Mouse (Mus musculus): Measurements from ENCODE around the gene Emp2. TPM values are rescaled to one million over a fixed set of nuclear protein-coding genes. Genes with fewer than 3 reads are reported as not detected.
A peak's percentile ranks its signal among the peaks of the same experiment; 100 is the strongest.

Gene Emp2
- polyA plus RNA-seq, 1 experiment, result 22.3 TPM

DNA sequence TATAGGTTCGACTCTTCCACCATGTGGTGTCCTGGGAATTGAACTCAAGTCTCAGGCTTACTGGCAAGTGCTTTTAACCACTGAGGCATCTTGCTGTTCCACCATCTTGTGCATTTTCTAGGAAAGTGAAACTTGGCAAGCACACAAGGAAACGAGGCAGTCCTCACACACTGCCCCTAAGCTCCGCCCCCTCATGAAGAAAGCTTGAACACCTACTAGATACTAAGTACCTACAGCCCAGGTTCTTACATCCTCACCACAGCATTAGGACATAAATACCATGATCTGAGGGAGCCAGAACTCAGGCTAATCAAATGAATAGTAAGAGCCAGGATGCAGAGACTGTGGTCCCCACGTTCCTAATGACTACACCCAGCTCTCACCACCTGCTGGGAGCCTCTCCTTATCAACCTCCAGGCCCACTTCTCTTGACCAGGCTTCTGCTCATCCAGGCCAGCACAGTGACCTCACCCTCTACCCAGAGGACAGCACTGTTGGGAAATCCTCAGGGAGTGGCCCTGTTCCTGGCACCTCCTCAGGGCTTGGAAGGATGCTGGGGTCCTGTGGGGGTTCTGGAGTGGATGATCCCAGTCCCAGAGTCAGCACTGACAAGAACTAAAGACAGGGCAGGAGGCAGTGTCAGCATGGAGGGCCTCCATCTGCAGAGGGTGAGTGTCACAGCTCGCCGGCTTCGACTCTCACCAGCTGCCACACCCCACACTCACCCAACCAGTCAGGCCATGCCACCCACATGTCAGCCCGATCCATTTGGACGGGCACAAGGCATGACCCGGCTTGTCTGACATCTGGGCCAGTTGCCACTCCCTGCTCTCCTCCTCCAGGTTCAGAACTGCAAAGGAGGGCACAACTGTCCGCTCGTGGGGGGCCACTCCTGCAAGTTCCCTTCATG lies 17.1 kb upstream of the Emp2 start:
- Histone ChIP-seq H3K9me3 (replicated peaks; ENCODE audit: control insufficient read depth, insufficient read depth, low read length, poor library complexity, severe bottlenecking) (no peaks in the 10 kb centered on the region), H3K9ac (ENCODE audit: low read depth, poor library complexity, severe bottlenecking) (no peak overlapping the region), H3K27ac (ENCODE audit: insufficient read depth, low read length) (no peak overlapping the region), H3K4me3 (ENCODE audit: low read depth, low read length) (no peak overlapping the region), H3K36me3 (ENCODE audit: control insufficient read depth, insufficient read depth, low read length, poor library complexity, severe bottlenecking) (no peaks in the 10 kb centered on the region), H3K4me1 (ENCODE audit: control insufficient read depth, insufficient read depth, low read length) (no peaks in the 10 kb centered on the region), H3K27me3 (ENCODE audit: control insufficient read depth, insufficient read depth, low read length, poor library complexity, severe bottlenecking) (no peaks in the 10 kb centered on the region)
- TF ChIP-seq EP300 (IDR thresholded peaks at IDR 0.05; ENCODE audit: insufficient read depth, low read depth, low read length) (no peak), CTCF (IDR thresholded peaks at IDR 0.05; ENCODE audit: low read depth, low read length) (no peak), POLR2A (IDR thresholded peaks at IDR 0.05; ENCODE audit: insufficient read depth, low read length) (no peak)

DNA sequence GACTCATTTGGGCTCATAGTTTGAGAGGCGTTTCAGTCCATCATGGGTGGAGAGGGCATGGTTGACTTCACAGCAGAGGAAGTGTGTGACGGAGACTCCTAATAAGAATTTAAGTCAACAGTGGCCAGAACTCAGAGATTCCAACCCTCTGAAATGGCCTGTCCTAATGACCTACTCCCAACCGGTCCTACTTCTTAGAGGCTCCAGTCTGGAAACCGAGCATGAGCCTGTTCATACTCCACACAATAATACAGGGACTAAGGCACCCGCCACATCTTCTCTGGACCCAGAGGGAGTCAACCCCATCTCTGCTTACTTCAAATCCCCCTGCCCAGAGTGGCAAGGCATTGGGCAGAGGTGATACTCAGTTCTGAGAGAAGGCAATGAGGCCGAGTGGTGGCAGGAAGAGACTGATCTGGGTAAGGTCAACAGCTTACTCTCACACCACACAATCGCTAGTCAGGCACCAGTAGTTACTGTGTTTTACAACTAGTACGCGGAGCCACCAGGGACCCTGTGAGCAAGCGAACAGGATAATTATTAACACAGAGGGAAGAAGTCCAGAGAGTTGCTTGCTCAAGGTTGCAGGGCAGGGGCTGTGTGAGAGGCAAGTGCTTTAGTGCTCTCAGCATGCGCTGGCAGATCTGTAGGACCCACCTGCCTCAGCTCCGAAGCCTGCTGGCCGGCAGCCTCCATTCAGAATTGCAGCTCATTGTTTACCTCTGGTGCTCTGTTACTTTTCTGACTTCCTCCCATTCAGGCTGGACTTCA lies 14.0 kb upstream of the Emp2 start:
- Histone ChIP-seq H3K27me3 (ENCODE audit: control insufficient read depth, insufficient read depth, low read length, poor library complexity, severe bottlenecking) (no peaks in the 10 kb centered on the region), H3K4me3 (ENCODE audit: low read depth, low read length) (no peak overlapping the region), H3K9me3 (replicated peaks; ENCODE audit: control insufficient read depth, insufficient read depth, low read length, poor library complexity, severe bottlenecking) (no peaks in the 10 kb centered on the region), H3K36me3 (ENCODE audit: control insufficient read depth, insufficient read depth, low read length, poor library complexity, severe bottlenecking) (no peaks in the 10 kb centered on the region), H3K4me1 (ENCODE audit: control insufficient read depth, insufficient read depth, low read length) (no peaks in the 10 kb centered on the region), H3K9ac (ENCODE audit: low read depth, poor library complexity, severe bottlenecking) (no peak overlapping the region), H3K27ac (ENCODE audit: insufficient read depth, low read length) (no peak overlapping the region)
- TF ChIP-seq POLR2A (IDR thresholded peaks at IDR 0.05; ENCODE audit: insufficient read depth, low read length), result no peak
- TF ChIP-seq EP300 (IDR thresholded peaks at IDR 0.05; ENCODE audit: insufficient read depth, low read depth, low read length), result no peak
- no peak for TF ChIP-seq CTCF (IDR thresholded peaks at IDR 0.05; ENCODE audit: low read depth, low read length)

DNA sequence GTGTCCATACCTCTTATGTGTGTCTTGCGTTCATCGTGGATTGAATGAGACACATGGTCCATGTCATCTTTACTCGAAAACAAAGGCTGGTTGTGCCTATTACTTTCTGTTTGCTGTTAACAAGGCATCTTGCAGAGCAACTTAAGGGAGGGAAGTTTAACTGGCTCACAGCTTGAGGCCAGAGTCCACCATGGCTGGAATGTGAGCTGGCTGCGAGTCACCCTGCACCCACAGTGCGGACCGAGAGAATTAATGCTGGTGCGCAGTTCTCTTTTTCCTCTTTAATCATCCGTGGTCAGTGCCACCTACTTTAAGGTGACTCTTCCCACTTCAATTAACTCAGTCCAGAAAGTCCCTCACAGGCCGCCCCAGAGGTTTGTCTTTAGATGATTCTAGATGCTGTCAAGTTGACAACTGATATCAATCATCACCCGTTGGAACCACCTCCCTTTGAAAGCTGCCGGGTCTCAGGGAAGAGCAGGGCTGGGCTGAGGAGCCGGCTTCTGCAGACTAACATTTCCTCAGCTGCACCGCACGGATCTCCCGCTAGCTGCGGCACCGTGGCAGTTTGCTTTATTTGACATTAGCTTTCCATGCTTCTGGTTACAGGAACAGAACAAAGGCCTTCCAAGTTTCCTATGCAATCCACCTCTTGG lies 6.3 kb upstream of the Emp2 start:
- Histone ChIP-seq H3K27me3 (ENCODE audit: control insufficient read depth, insufficient read depth, low read length, poor library complexity, severe bottlenecking) (no peaks in the 10 kb centered on the region), H3K9ac (ENCODE audit: low read depth, poor library complexity, severe bottlenecking) (no peak overlapping the region), H3K36me3 (ENCODE audit: control insufficient read depth, insufficient read depth, low read length, poor library complexity, severe bottlenecking) (no peaks in the 10 kb centered on the region), H3K9me3 (replicated peaks; ENCODE audit: control insufficient read depth, insufficient read depth, low read length, poor library complexity, severe bottlenecking) (no peaks in the 10 kb centered on the region), H3K4me1 (ENCODE audit: control insufficient read depth, insufficient read depth, low read length) (peaks cover 2% of the 10 kb centered on the region), H3K27ac (ENCODE audit: insufficient read depth, low read length) (no peak overlapping the region), H3K4me3 (ENCODE audit: low read depth, low read length) (no peak overlapping the region)
- TF ChIP-seq CTCF (IDR thresholded peaks at IDR 0.05; ENCODE audit: low read depth, low read length), result no peak
- TF ChIP-seq POLR2A (IDR thresholded peaks at IDR 0.05; ENCODE audit: insufficient read depth, low read length), result no peak
- no peak for TF ChIP-seq EP300 (IDR thresholded peaks at IDR 0.05; ENCODE audit: insufficient read depth, low read depth, low read length)

DNA sequence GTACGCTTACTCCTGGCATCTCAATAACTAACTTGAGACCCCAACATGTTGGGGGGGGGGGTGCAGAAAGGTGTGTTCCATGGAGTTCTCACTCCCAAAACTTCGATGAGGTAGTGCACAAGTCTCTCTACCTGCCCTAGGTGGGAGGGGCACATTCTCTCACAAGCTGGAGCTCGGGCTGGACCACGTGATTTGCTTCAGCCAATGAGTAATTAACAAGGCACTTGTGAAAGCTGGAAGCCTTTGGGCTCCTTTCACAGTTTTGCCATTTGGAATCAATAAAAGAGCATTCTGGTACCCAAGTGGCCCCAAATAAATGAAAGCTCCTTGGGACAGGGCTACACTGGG lies 3.4 kb upstream of the Emp2 start:
- no peak for TF ChIP-seq CTCF (IDR thresholded peaks at IDR 0.05; ENCODE audit: low read depth, low read length)
- TF ChIP-seq EP300 (IDR thresholded peaks at IDR 0.05; ENCODE audit: insufficient read depth, low read depth, low read length), result no peak
- Histone ChIP-seq H3K9ac (ENCODE audit: low read depth, poor library complexity, severe bottlenecking) (no peak overlapping the region), H3K4me1 (ENCODE audit: control insufficient read depth, insufficient read depth, low read length) (peaks cover 2% of the 10 kb centered on the region), H3K9me3 (replicated peaks; ENCODE audit: control insufficient read depth, insufficient read depth, low read length, poor library complexity, severe bottlenecking) (no peaks in the 10 kb centered on the region), H3K4me3 (ENCODE audit: low read depth, low read length) (no peak overlapping the region), H3K27me3 (ENCODE audit: control insufficient read depth, insufficient read depth, low read length, poor library complexity, severe bottlenecking) (peaks cover 2% of the 10 kb centered on the region; the same call in 1 of the 2 replicates), H3K27ac (ENCODE audit: insufficient read depth, low read length) (peak overlapping the region; percentile 66; the same call in 1 of the 2 replicates), H3K36me3 (ENCODE audit: control insufficient read depth, insufficient read depth, low read length, poor library complexity, severe bottlenecking) (no peaks in the 10 kb centered on the region)

DNA sequence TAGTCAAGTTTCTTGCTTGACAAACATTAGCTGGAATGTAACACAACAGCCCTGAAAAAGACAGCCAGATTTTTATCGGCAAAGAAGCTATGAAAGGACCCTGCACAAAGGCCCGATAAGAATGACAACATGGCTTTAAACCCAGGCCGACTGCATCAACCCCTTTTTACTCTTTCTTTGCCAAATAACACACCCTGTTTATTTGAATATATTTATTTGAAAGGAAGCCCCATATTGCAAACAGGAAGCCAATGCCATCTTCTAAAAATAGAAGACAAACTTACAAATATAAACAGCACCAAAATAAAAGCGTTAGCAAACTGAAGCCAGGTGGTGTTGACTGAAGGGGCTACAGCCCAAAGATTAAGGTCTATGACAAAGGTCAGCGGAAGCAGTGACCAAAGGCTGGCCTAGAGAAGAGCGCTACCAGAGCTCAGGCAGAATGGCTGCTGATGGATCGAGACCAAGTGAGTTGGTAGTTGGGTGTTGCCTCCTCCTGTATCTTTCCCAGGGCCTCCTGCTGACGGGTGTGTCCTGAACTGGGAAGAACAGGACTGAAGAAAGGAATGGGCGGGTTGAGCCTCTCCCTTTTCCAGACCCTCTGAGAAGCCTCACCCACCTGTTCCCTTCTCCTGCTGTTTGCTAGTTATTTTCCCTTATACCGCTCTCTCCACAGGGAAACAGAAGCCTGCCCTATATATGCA lies 2.9 kb upstream of the Emp2 start:
- Histone ChIP-seq H3K27ac (ENCODE audit: insufficient read depth, low read length) (no peak overlapping the region), H3K27me3 (ENCODE audit: control insufficient read depth, insufficient read depth, low read length, poor library complexity, severe bottlenecking) (peaks cover 2% of the 10 kb centered on the region; the same call in 1 of the 2 replicates), H3K4me3 (ENCODE audit: low read depth, low read length) (no peak overlapping the region), H3K9me3 (replicated peaks; ENCODE audit: control insufficient read depth, insufficient read depth, low read length, poor library complexity, severe bottlenecking) (no peaks in the 10 kb centered on the region), H3K4me1 (ENCODE audit: control insufficient read depth, insufficient read depth, low read length) (peaks cover 2% of the 10 kb centered on the region), H3K9ac (ENCODE audit: low read depth, poor library complexity, severe bottlenecking) (no peak overlapping the region), H3K36me3 (ENCODE audit: control insufficient read depth, insufficient read depth, low read length, poor library complexity, severe bottlenecking) (no peaks in the 10 kb centered on the region)
- TF ChIP-seq POLR2A (IDR thresholded peaks at IDR 0.05; ENCODE audit: insufficient read depth, low read length) (no peak), EP300 (IDR thresholded peaks at IDR 0.05; ENCODE audit: insufficient read depth, low read depth, low read length) (peak; percentile 57)
